Mouse (Mus musculus): Measurements from ENCODE around the gene Ttc23l.

DNA sequence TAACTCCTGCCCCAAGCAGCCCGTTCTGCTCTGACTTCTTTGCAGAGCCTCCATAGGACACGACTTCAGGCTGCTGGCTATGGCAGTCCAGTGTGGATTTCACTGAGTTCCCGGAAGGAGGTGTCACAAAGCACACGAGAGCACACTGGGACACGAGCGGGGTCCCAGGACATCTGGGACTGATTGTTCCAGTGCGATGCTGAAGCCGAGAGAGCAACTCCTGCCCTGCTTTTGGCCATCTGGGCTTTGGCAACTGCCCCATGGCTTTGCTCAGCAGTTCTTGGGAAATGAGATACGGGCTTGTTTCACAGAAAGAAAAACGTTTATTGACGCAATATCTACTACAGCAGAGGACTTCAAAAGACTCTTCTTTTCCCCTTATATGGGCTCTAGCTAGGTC is 52.4 kb downstream of the Ttc23l start:
- TF ChIP-seq POLR2A (IDR thresholded peaks at IDR 0.05; ENCODE audit: borderline replicate concordance, control insufficient read depth, low read depth, low read length) = no peak
- TF ChIP-seq CTCF (IDR thresholded peaks at IDR 0.05; ENCODE audit: control insufficient read depth, insufficient read depth, low read length) = no peak
